8 mouse cellular contexts compared by ENCODE assay signal in genomic region chr3:95042166-95042837, GRCm38 (mm10). TPM values are rescaled to one million over a fixed set of nuclear protein-coding genes. Genes with fewer than 3 reads are reported as not detected.
A peak's percentile ranks its signal among the peaks of the same experiment; 100 is the strongest.
DNase-seq lines count a peak whose midpoint lies in the region; ATAC-seq lines count a peak whose summit lies in the region.

Gene Psmd4, minus strand, starts transcription at chr3:95042614.

- no peaks in the 10 kb centered on the region for H3K27me3 ChIP-seq in lung, embryonic 16.5 days (ENCODE audit: control insufficient read depth, insufficient read depth, low read depth, low read length)

- H3K27ac ChIP-seq in lung, embryonic 16.5 days (ENCODE audit: low read length) = peak within 1 kb of the TSS; percentile 86

- H3K36me3 ChIP-seq in lung, embryonic 16.5 days (ENCODE audit: control insufficient read depth, insufficient read depth, low read length) = no peaks in the 10 kb centered on the region

- H3K4me1 ChIP-seq in lung, embryonic 16.5 days (replicated peaks; ENCODE audit: control insufficient read depth, insufficient read depth, low read length) = peaks cover 8% of the 10 kb centered on the region

- peak; percentile 99 for ATAC-seq in hematopoietic stem cell, adult 5-6 weeks (replicated peaks in 1 of 2; ENCODE audit: insufficient read depth in 1 of 2, low FRiP score in 2 of 2, low TSS enrichment in 1 of 2, low read depth in 1 of 2, poor library complexity in 2 of 2, severe bottlenecking in 2 of 2)
- ATAC-seq in lung, embryonic 16.5 days (ENCODE audit: low read depth) = peak; percentile 99

- peak within 1 kb of the TSS; percentile 89 for H3K9ac ChIP-seq in lung, embryonic 16.5 days (ENCODE audit: low read length)

- WGBS in lung, embryonic 16.5 days = under 1% methylated on average over 34 of the region's 36 CpGs

- no peaks in the 10 kb centered on the region for H3K9me3 ChIP-seq in lung, embryonic 16.5 days (ENCODE audit: control insufficient read depth, low read length)

- DNase-seq in MEL-GATA-1-ER (ENCODE audit: extremely low read depth, low read depth) = peak; percentile 100
- DNase-seq in cerebellum, adult 8-10 months = peak; percentile 95
- peak; percentile 98 for DNase-seq in forelimb bud, embryonic 11.5 days (ENCODE audit: low read depth, low spot score)
- DNase-seq in layer of hippocampus, adult 9-10 months (ENCODE audit: low spot score) = peak; percentile 96
- peak; percentile 83 for DNase-seq in ovary, postnatal 10 days (ENCODE audit: low spot score)
- DNase-seq in thymus, postnatal 10 days (ENCODE audit: low spot score in 2 of 2) = peak; percentile 95 to 97

- peak within 1 kb of the TSS; percentile 76 for H3K4me3 ChIP-seq in lung, embryonic 16.5 days (ENCODE audit: low read length)

- peak within 1 kb of the TSS; percentile 74 for H3K4me2 ChIP-seq in lung, embryonic 16.5 days (ENCODE audit: low read depth, low read length)

RNA-seq across cellular contexts. Expression of gene Psmd4, which starts in this region (rescaled TPM):
- total RNA-seq in hematopoietic stem cell, adult 5-6 weeks (2017) = 164 and 233 TPM in 2 replicates
- 223 and 224 TPM in 2 replicates for polyA plus RNA-seq in lung, embryonic 16.5 days (2015; fragmentation: Nextera tagmentation; extraction: Ambion mirVana)

Comparison
In these comparisons a context has a peak if more than half of its experiments do, and no peak if none do; other contexts are left out.
1. Peak in every context shown above with its lines: DNase-seq, ATAC-seq, H3K4me3 ChIP-seq and H3K27ac ChIP-seq.